Mouse (Mus musculus): ENCODE results near the gene Smarcd3.

DNA sequence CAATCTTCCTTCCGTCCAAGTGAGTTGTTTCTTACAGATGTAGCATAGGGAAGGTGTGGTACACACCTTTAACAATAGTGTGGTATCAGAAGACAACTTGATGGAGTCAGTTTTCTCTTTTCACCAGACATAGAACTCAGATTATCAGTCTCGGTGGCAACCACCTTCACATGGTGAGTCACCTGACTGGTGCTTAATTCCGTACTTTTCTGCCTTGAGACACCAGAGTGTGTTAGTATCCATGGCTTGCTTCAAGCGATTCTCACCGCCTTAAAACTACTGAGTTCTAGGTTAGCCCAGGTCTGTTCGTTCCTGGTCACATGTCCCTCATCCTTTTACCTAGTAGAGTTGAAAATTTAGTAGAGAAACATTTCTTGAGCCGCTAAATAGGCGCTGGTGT lies 38.1 kb downstream of the Smarcd3 start:
- no peak for TF ChIP-seq POLR2AphosphoS2 (IDR thresholded peaks at IDR 0.05; ENCODE audit: insufficient read length, low read depth)
- no peak for TF ChIP-seq TCF12 (IDR thresholded peaks at IDR 0.05; ENCODE audit: insufficient read depth, poor library complexity, severe bottlenecking)

Data from myocyte (in vitro differentiated cells).